Mouse (Mus musculus) heart, postnatal 0 days (tissue): ENCODE measurements around the gene Arid3a. TPM values are rescaled to one million over a fixed set of nuclear protein-coding genes. Genes with fewer than 3 reads are reported as not detected.

ENCODE experiments used
- ATAC-seq: fragments of 200-750 bp; cut with Nextera tagmentation; 2 replicates; pipeline ENCODE4 v1.8.0; 2017; ENCODE audit warnings: low read depth, moderate number of reproducible peaks, moderate library complexity; ENCODE audit not compliant: insufficient read depth
- DNase-seq: peaks from one replicate; pipeline ENCODE4 v3.0.0-alpha.2; 2016; ENCODE audit warnings: low spot score
- H3K27ac ChIP-seq: fragments of 300-500 bp; sonication (generic); 2 replicates; pipeline ENCODE4 v1.5.1; 2014; ENCODE audit warnings: low read depth, mild to moderate bottlenecking
- H3K27me3 ChIP-seq: fragments of 300-500 bp; sonication (generic); 2 replicates; pipeline ENCODE4 v1.6.1; 2014; ENCODE audit warnings: low read length, mixed read lengths; ENCODE audit not compliant: control insufficient read depth, insufficient read depth
- H3K36me3 ChIP-seq: fragments of 300-500 bp; sonication (generic); replicated peaks from 2 replicates; pipeline ENCODE4 v1.6.1; 2014; ENCODE audit warnings: low read length, mixed read lengths; ENCODE audit not compliant: control insufficient read depth, insufficient read depth
- H3K4me1 ChIP-seq: fragments of 300-500 bp; sonication (generic); 2 replicates; pipeline ENCODE4 v1.6.1; 2014; ENCODE audit warnings: antibody characterized with exemption; ENCODE audit not compliant: control insufficient read depth, insufficient read depth
- H3K4me2 ChIP-seq: fragments of 300-500 bp; sonication (generic); 2 replicates; pipeline ENCODE4 v1.6.1; 2014; ENCODE audit warnings: low read depth, mild to moderate bottlenecking, low read length, moderate library complexity
- H3K4me3 ChIP-seq: fragments of 300-500 bp; sonication (generic); 2 replicates; pipeline ENCODE4 v1.5.1; 2014; ENCODE audit warnings: low read depth, low read length
- H3K9ac ChIP-seq: fragments of 300-500 bp; sonication (generic); replicated peaks from 2 replicates; pipeline ENCODE4 v1.6.1; 2014; ENCODE audit warnings: low read depth, low read length, mixed read lengths
- H3K9me3 ChIP-seq: fragments of 300-500 bp; sonication (generic); replicated peaks from 2 replicates; pipeline ENCODE4 v1.6.1; 2016; ENCODE audit warnings: low read length; ENCODE audit not compliant: control insufficient read depth
- CTCF ChIP-seq: IDR thresholded peaks from 2 replicates; pipeline ENCODE4 v1.5.1; 2016; ENCODE audit warnings: antibody characterized with exemption, control low read depth, low read depth
- EP300 ChIP-seq: IDR thresholded peaks from 2 replicates; pipeline ENCODE4 v1.6.1; 2016; ENCODE audit warnings: antibody characterized with exemption, low read depth
- WGBS: fragments of 180-500 bp; shearing (Covaris S2); extraction: QIAGEN DNeasy Blood & Tissue Kit; methylation state at CpG from one replicate; pipeline ENCODE4 v1.1.7; 2014; 5-methylcytosine and 5-hydroxymethylcytosine counted together
- polyA plus RNA-seq: library from polyadenylated mRNA; unstranded; fragments of >200 nt; fragmentation: Nextera tagmentation; extraction: Ambion mirVana; gene quantifications from 2 replicates; pipeline ENCODE4 v1.2.1, GENCODE M21; 2015
- total RNA-seq: library from RNA; depleted of rRNA; stranded (reverse); fragments of >200 nt; gene quantifications from 2 replicates; pipeline ENCODE4 v1.2.3, GENCODE M21; 2014; ENCODE audit warnings: low replicate concordance

Arid3a gene
- total and polyA plus RNA-seq, 2 experiments from 2014 or later = 0.77 to 5.6 TPM

GRCm38 (mm10) chr10:79959847-79960601, 33.2 kb downstream of the Arid3a start, which contains the start of gene Wdr18:
Gene Wdr18 (plus strand): TSS chr10:79960152.
- Histone ChIP-seq H3K27ac (peak within 1 kb of the TSS; percentile 71), H3K4me1 (0 out of 2 replicates have a peak, but pooled peaks cover 7% of the 10 kb centered on the region), H3K27me3 (no peaks in the 10 kb centered on the region), H3K36me3 (peaks cover 31% of the 10 kb centered on the region), H3K4me2 (peak within 1 kb of the TSS; percentile 70), H3K9me3 (no peaks in the 10 kb centered on the region), H3K9ac (peak within 1 kb of the TSS; percentile 68), H3K4me3 (peak within 1 kb of the TSS; percentile 98)
- peak; percentile 99 for DNase-seq
- ATAC-seq = peak; percentile 96
- under 1% methylated on average over 61 of the region's 61 CpGs for WGBS
- TF ChIP-seq CTCF (peak; percentile 99), EP300 (no peak)

GRCm38 (mm10) chr10:79960671-79961294, 33.9 kb downstream of the Arid3a start:
- Histone ChIP-seq H3K36me3 (peaks cover 38% of the 10 kb centered on the region), H3K4me2 (peak overlapping the region; percentile 70), H3K4me1 (0 out of 2 replicates have a peak, but pooled peaks cover 7% of the 10 kb centered on the region), H3K27ac (no peak overlapping the region), H3K27me3 (no peaks in the 10 kb centered on the region), H3K9me3 (no peaks in the 10 kb centered on the region), H3K9ac (peak overlapping the region; percentile 68), H3K4me3 (peak overlapping the region; percentile 98)
- TF ChIP-seq EP300 = no peak
- no peak for TF ChIP-seq CTCF
- ATAC-seq = no peak
- WGBS = 13% methylated on average over 10 of the region's 10 CpGs
- DNase-seq = no peak

- Histone ChIP-seq H3K9ac (no peak overlapping the region), H3K9me3 (no peaks in the 10 kb centered on the region), H3K27ac (no peak overlapping the region), H3K4me2 (no peak overlapping the region), H3K4me1 (0 out of 2 replicates have a peak, but pooled peaks cover 7% of the 10 kb centered on the region), H3K4me3 (no peak overlapping the region), H3K36me3 (peaks cover 62% of the 10 kb centered on the region), H3K27me3 (peaks cover 5% of the 10 kb centered on the region; the same call in 1 of the 2 replicates)
- WGBS = 92% methylated on average over 7 of the region's 7 CpGs
- DNase-seq = no peak
- TF ChIP-seq EP300 (no peak), CTCF (no peak)
- no peak for ATAC-seq
Observed at GRCm38 (mm10) chr10:79964727-79965126, 37.9 kb downstream of the Arid3a start.

- ATAC-seq (no peak), DNase-seq (no peak)
- WGBS = 82% methylated on average over 5 of the region's 5 CpGs
- H3K9ac ChIP-seq = no peak overlapping the region
- H3K27ac ChIP-seq = no peak overlapping the region
- H3K27me3 ChIP-seq = peaks cover 10% of the 10 kb centered on the region; the same call in 1 of the 2 replicates
- no peaks in the 10 kb centered on the region for H3K9me3 ChIP-seq
- H3K4me2 ChIP-seq = no peak overlapping the region
- H3K36me3 ChIP-seq = peaks cover 62% of the 10 kb centered on the region
- no peak overlapping the region for H3K4me3 ChIP-seq
- TF ChIP-seq CTCF (no peak), EP300 (no peak)
- H3K4me1 ChIP-seq = 0 out of 2 replicates have a peak, but pooled peaks cover 6% of the 10 kb centered on the region
Observed at GRCm38 (mm10) chr10:79965325-79965724, 38.5 kb downstream of the Arid3a start.

- no peak overlapping the region for H3K9ac ChIP-seq
Observed at GRCm38 (mm10) chr10:79966886-79967400, 40.1 kb downstream of the Arid3a start.

More at GRCm38 (mm10) chr10:79966886-79967400, 40.1 kb downstream of the Arid3a start:
- DNase-seq = no peak
- H3K4me3 ChIP-seq = no peak overlapping the region
- H3K4me1 ChIP-seq = no peaks in the 10 kb centered on the region
- TF ChIP-seq EP300 (no peak), CTCF (no peak)
- no peak overlapping the region for H3K27ac ChIP-seq
- peaks cover 26% of the 10 kb centered on the region for H3K27me3 ChIP-seq
- peaks cover 62% of the 10 kb centered on the region for H3K36me3 ChIP-seq
- no peak for ATAC-seq
- WGBS = 89% methylated on average over 5 of the region's 5 CpGs
- H3K9me3 ChIP-seq = no peaks in the 10 kb centered on the region
- no peak overlapping the region for H3K4me2 ChIP-seq
